Mouse (Mus musculus) thymus, adult 2 months (tissue): ENCODE data around the gene Gm42791.

Experiments
- CTCF ChIP-seq: fragments of 200-500 bp; IDR thresholded peaks from 2 replicates; pipeline ENCODE4 v1.5.1; 2012; ENCODE audit warnings: mild to moderate bottlenecking, control low read depth, low read length, moderate library complexity, borderline replicate concordance; ENCODE audit not compliant: control insufficient read depth, poor library complexity, insufficient read depth; ENCODE audit errors: extremely low read depth
- POLR2A ChIP-seq: fragments of 200-500 bp; IDR thresholded peaks from 2 replicates; pipeline ENCODE4 v1.6.1; 2012; ENCODE audit warnings: mild to moderate bottlenecking, low read length, control low read depth, moderate library complexity; ENCODE audit not compliant: control insufficient read depth, poor library complexity, insufficient read depth; ENCODE audit errors: extremely low read depth

- TF ChIP-seq CTCF: no peak
- no peak for TF ChIP-seq POLR2A
Observed at GRCm38 (mm10) chr5:148944024-148944423, 50.9 kb downstream of the Gm42791 start.
